Mouse (Mus musculus) left cerebral cortex, adult 6 months (tissue): ENCODE measurements around the gene Pde6g. TPM values are rescaled to one million over a fixed set of nuclear protein-coding genes. Genes with fewer than 3 reads are reported as not detected.

Experiments
- long read RNA-seq, 2 experiments: library from polyadenylated mRNA; unstranded; transcript quantifications; one replicate each; pipeline ENCODE4 v2.0.0; 2019 to 2020
- polyA plus RNA-seq: library from polyadenylated mRNA; unstranded; fragments of <200 nt; fragmentation: Nextera tagmentation; gene quantifications from 2 replicates; pipeline ENCODE4 v1.2.3, GENCODE M21; 2021

Gene Pde6g
- 0.31 and 0.44 TPM in 2 replicates for polyA plus RNA-seq
- long read RNA-seq, experiment 1, partial matches to known transcripts, result 0 of 3 reads
- long read RNA-seq, experiment 1, other reads (novel, unspliced or antisense), result 3 of 3 reads
- long read RNA-seq, experiment 2, result 0 reads

DNA sequence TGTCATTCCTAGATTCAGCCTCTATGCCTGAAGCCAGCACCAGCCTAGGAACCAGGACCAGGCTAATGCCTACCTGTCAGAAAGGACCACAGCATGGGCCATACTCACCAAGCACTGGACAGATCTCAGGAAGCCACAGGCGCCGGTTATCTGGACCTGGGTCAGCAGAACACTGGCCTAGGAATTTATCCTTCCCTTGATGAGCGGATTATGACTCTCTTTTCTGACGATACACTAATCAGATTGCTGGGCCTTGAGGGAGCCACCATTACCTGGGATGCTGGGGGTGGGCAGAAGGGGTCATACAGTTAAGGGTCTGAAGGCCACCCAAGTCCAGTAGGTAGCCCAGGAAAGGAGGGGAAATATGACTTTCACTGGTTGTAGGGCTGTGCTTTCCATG is at the start of gene Pde6g:
Gene Pde6g, minus strand, starts transcription at position 195 of the 400 bp plus-strand sequence.

DNA sequence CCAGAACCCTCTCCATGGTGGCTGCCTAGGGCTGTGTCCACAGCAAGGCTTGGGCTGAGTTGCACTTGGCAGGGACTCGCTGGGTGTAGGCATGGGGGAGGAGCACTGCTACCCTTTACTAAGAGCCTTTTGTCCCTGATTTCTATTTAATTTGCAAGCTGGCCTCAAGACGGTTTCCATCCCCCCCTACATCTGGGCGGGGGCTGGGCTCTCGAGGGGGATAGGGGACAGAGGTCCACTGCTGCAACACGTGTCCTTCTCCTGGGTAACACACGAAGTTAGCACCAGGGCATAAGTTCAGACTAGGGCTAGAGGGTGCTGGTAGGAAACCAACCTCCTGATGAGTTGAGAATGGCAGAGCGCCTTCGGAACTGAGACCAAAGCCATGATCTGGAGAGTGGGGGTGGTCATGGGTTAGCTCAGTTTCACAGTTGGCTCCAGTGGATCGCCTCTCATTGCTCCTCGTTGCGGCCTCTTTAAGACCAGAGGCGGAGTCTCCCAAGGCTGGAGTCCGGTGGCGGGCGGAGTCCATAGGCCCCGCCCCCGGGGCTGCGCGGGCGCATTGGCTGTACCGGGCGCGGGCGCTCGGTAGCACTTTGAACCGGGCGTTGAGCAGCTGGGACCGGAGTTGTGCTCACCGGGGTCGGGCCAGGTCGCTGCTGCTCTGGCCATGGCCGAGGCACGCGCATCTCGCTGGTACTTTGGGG is 38.2 kb upstream of the Pde6g start, which contains the start of gene Slc25a10:
Gene Slc25a10, plus strand, starts transcription at position 524 of the 707 bp plus-strand sequence.

DNA sequence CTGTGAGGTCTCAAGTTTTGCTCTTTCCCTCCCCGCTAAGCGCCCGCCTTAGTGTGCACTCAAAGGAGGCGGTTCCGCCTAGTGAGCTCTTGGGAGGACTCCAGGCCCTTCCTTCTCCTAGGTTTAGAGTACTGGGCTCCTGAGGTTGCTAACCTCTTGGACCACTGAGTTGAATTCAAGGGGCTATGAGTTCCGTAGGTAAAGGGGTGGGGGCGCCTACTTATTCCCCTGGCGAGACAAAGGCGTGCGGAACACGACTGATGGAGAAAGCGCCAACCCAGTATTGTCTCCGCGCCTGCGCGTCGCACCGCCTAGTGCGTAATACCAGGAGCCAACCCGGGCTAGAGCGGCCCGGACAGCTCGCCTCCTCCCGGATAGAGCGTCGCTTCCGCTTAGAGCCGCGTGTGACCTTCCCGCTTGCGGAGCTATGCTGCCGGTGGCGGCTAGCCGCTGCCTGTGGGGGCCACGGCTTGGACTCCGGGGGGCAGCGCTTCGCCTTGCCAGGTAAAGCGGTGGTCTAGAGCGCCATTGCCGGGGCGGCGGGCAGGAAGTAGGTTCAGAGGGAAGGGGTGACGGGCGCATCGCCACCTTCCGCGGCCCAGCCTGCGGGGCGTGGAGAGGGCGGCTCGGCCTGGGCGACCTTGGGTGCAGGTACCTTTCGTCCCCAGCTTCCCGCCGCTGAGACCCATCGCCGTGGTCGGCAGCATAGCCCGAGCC is 31.1 kb upstream of the Pde6g start, which contains the start of gene Mrpl12:
Gene Mrpl12, plus strand, starts transcription at position 349 of the 717 bp plus-strand sequence.

DNA sequence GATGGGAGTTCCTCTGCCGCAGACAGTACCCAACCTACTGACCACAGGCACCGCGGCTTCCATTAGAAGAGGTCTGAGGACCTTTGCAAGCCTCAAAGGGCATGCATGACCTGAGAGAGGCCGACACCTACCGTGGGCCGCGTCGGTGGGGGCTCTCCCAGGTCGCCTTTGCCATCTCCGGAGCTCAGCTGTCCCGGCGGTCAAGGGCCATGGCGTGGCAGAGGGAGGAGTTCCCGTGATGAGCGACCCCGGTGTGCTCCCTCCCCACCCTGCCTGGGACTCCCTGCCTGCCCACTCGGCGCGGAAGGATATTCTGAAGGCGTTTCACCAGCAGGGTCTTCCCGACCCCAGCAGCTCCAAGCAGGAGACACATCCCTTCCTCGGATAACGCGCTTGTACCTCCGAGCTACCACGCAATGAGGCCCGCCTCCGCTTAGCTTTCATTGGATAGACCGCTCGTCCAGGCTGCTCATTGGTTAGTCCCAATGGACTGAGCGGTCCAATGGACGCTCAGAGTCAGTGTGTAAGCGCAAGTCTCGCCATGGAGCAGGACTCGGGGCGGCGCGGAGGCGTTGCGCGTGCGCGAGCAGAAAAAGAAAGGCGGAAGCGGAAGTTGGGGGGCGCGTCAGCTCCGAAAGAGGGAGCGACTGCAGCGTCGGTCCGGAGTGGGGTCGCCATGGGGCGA is 13.9 kb upstream of the Pde6g start, which contains the start of gene Arl16:
Gene Arl16, minus strand, starts transcription at position 557 of the 685 bp plus-strand sequence.

DNA sequence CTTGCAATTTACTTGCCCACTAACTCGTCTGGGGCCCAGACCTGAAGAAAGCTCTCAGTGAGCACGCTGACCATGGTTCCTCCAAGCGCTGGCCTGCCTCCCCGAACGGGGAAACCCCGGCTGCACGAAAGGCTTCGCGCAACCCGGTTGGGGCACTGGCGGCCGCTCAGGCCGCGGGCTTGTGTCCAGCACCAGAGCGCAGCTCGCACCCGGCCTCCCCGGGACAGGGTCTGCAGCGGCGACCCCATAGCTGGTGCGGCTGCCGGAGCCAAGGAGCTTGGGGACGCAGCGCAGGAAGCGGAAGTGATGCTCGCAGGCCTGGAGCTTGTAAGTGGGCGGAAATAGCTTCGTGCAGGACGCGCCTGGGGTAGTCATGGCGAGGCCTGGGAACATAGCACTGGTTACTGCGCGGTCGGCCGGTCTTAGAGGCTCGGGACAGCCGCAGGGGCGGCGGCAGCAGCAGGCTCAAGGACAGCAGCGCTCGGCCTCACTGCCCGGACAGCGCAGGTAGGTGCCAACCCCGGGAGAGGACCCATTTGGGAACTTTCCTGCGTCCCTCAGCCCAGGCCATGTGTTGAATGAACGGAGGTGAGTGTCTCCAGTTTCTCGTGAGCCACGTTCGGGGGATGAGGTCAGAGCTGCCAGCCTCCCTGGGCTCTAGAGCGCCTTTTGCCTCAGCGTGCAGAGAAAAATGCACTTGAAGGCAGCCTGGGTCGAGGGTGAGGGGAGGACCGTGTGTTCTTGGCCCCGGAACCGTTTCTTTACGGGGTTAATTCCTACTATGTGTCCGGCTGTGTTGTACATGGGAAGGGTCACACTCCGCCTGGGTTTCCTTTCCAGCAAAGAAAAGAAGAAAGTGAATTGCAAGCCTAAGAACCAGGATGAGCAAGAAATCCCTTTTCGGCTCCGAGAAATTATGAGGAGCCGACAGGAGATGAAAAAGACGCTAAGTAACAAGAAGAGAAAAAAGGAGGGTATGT is 4.8 kb upstream of the Pde6g start, which contains the start of the genes Oxld1 and Ccdc137:
Gene Oxld1, minus strand, starts transcription at position 297 of the 980 bp plus-strand sequence.
Gene Ccdc137, plus strand, starts transcription at position 344 of the 980 bp plus-strand sequence.

DNA sequence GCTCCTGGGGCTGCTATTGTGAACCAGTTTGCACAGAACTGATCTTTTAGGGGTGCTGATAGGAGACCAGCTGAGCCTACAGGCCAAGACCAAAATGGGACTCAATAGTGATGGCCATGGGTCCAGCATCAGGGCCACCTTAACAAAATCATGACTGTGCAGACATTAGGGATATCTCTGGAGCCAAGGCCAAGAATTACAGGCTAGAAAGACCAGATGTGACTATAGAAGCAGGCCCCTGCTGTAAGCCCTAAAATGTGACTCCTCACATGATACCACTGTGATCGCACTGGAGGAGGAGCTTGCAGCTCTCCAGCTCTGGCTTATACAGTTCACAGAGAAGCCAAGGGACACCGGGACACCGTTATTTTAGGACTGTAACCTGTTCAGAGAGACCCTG is 11.0 kb downstream of the Pde6g start, which contains the start of gene Tspan10:
Gene Tspan10, plus strand, starts transcription at position 301 of the 400 bp plus-strand sequence.

DNA sequence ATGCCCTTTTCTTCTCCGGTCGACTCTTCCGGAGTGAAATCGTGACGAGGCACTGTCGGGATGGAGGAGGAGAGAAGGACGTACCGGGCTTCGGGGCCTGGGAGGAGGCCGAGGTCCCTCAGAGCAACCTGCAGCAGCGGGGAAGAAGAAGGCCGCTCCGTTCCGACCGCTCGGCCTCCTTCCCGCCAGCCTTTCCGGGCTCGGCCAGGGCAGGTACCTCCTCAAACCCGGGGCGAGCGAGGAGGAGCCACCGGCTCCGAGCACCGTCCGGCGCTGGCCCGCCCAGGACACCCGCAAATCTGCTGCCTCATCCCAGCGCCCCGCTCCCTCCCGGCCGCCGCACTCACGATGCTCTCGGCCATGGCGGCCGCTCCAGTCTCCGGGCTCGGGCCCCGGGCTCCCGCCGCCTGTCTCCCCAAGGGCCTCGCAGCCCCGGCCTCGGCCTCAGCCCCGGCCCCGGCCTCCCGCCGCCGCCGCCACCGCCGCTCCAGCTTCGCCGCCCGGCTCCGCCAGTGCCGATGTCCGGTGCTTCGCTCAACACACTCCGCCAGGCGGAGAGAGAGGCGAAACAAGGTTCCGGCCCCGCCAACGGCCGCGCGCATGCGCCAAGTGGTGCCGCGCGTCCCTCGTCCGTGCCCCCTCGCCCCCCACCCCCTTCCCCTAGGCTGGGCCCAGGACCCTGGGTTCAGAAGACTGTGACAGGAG is 16.0 kb downstream of the Pde6g start, which contains the start of gene Nploc4:
Gene Nploc4, minus strand, starts transcription at position 557 of the 705 bp plus-strand sequence.

Other genes starting within 250 kb of the Pde6g start
- 1.2 and 8.2 TPM in 2 replicates for gene Bahcc1, start 220.6 kb downstream of the Pde6g start, polyA plus RNA-seq
- gene Actg1, start 105.0 kb downstream of the Pde6g start, polyA plus RNA-seq, result 2,011 and 2,306 TPM in 2 replicates
- 0.72 and 1.2 TPM in 2 replicates for gene Fscn2, start 92.0 kb downstream of the Pde6g start, polyA plus RNA-seq
- gene Faap100, start 74.7 kb downstream of the Pde6g start, polyA plus RNA-seq, result 6.8 and 7.3 TPM in 2 replicates
- 4.6 and 5.8 TPM in 2 replicates for gene Nploc4, start 15.8 kb downstream of the Pde6g start, polyA plus RNA-seq
- not detected in 2 replicates for gene Tspan10, start 10.9 kb downstream of the Pde6g start, polyA plus RNA-seq
- gene Oxld1, start 4.6 kb upstream of the Pde6g start, polyA plus RNA-seq, result 33.4 and 35.5 TPM in 2 replicates
- 26.0 and 30.0 TPM in 2 replicates for gene Ccdc137, start 4.6 kb upstream of the Pde6g start, polyA plus RNA-seq
- gene Arl16, start 14.1 kb upstream of the Pde6g start, polyA plus RNA-seq, result 72.4 and 90.6 TPM in 2 replicates
- 113 and 125 TPM in 2 replicates for gene Mrpl12, start 31.1 kb upstream of the Pde6g start, polyA plus RNA-seq
- gene Slc25a10, start 38.3 kb upstream of the Pde6g start, polyA plus RNA-seq, result 13.9 and 14.7 TPM in 2 replicates
- 0.05 TPM in 1 of 2 replicates, not detected in the other for gene Gcgr, start 77.2 kb upstream of the Pde6g start, polyA plus RNA-seq
- 231 and 232 TPM in 2 replicates for gene Mcrip1, start 96.2 kb upstream of the Pde6g start, polyA plus RNA-seq
- not detected in 2 replicates for gene Ppp1r27, start 97.6 kb upstream of the Pde6g start, polyA plus RNA-seq
- 99.2 and 113 TPM in 2 replicates for gene P4hb, start 119.8 kb upstream of the Pde6g start, polyA plus RNA-seq
- gene Arhgdia, start 128.1 kb upstream of the Pde6g start, polyA plus RNA-seq, result 186 and 291 TPM in 2 replicates
- gene Alyref, start 144.9 kb upstream of the Pde6g start, polyA plus RNA-seq, result 7.2 and 21.6 TPM in 2 replicates
- gene Anapc11, start 144.9 kb upstream of the Pde6g start, polyA plus RNA-seq, result 76.6 and 229 TPM in 2 replicates
- gene Npb, start 155.0 kb upstream of the Pde6g start, polyA plus RNA-seq, result 0.61 and 0.85 TPM in 2 replicates
- 109 and 110 TPM in 2 replicates for gene Pcyt2, start 164.4 kb upstream of the Pde6g start, polyA plus RNA-seq
- 21.5 and 24.4 TPM in 2 replicates for gene Sirt7, start 171.7 kb upstream of the Pde6g start, polyA plus RNA-seq
- 14.1 and 24.2 TPM in 2 replicates for gene Mafg, start 180.1 kb upstream of the Pde6g start, polyA plus RNA-seq
- 4.4 and 5.1 TPM in 2 replicates for gene Pycr1, start 190.3 kb upstream of the Pde6g start, polyA plus RNA-seq
- gene Myadml2, start 194.7 kb upstream of the Pde6g start, polyA plus RNA-seq, result 7.4 and 9.6 TPM in 2 replicates
- gene Notum, start 207.7 kb upstream of the Pde6g start, polyA plus RNA-seq, result 0.55 and 3.6 TPM in 2 replicates
- 48.4 and 50.7 TPM in 2 replicates for gene Aspscr1, start 219.5 kb upstream of the Pde6g start, polyA plus RNA-seq